Mouse (Mus musculus) lung, postnatal 0 days (tissue): ENCODE measurements around the gene Sh2d1b1. TPM values are rescaled to one million over a fixed set of nuclear protein-coding genes. Genes with fewer than 3 reads are reported as not detected.

Experiments used
- ATAC-seq: fragments of 200-750 bp; cut with Nextera tagmentation; 2 replicates; pipeline ENCODE4 v1.8.0; 2017; ENCODE audit warnings: moderate library complexity
- DNase-seq: peaks from one replicate; pipeline ENCODE4 v3.0.0-alpha.2; 2016; ENCODE audit warnings: low spot score
- H3K27ac ChIP-seq: fragments of 300-500 bp; sonication (generic); 2 replicates; pipeline ENCODE4 v1.5.1; 2014; ENCODE audit warnings: antibody characterized with exemption, mild to moderate bottlenecking, low read length, mixed read lengths
- H3K27me3 ChIP-seq: fragments of 300-500 bp; sonication (generic); replicated peaks from 2 replicates; pipeline ENCODE4 v1.6.1; 2014; ENCODE audit warnings: low read length, mixed read lengths; ENCODE audit not compliant: insufficient read depth
- H3K36me3 ChIP-seq: fragments of 300-500 bp; sonication (generic); 2 replicates; pipeline ENCODE4 v1.6.1; 2014; ENCODE audit warnings: low read length, mixed read lengths; ENCODE audit not compliant: insufficient read depth
- H3K4me1 ChIP-seq: fragments of 300-500 bp; sonication (generic); 2 replicates; pipeline ENCODE4 v1.6.1; 2014; ENCODE audit warnings: antibody characterized with exemption, low read depth, low read length, mixed read lengths; ENCODE audit not compliant: insufficient read depth
- H3K4me2 ChIP-seq: fragments of 300-500 bp; sonication (generic); replicated peaks from 2 replicates; pipeline ENCODE4 v1.6.1; 2014; ENCODE audit warnings: low read depth, mild to moderate bottlenecking, low read length, moderate library complexity, mixed read lengths
- H3K4me3 ChIP-seq: fragments of 300-500 bp; sonication (generic); 2 replicates; pipeline ENCODE4 v1.5.1; 2014; ENCODE audit warnings: low read depth, low read length
- H3K9ac ChIP-seq: fragments of 300-500 bp; sonication (generic); replicated peaks from 2 replicates; pipeline ENCODE4 v1.6.1; 2014; ENCODE audit warnings: low read depth, mild to moderate bottlenecking
- H3K9me3 ChIP-seq: fragments of 300-500 bp; sonication (generic); 2 replicates; pipeline ENCODE4 v1.6.1; 2016; ENCODE audit warnings: low read length, mixed read lengths
- CTCF ChIP-seq: IDR thresholded peaks from 2 replicates; pipeline ENCODE4 v1.5.1; 2016; ENCODE audit warnings: antibody characterized with exemption, mild to moderate bottlenecking
- EP300 ChIP-seq: IDR thresholded peaks from 2 replicates; pipeline ENCODE4 v1.6.1; 2016; ENCODE audit warnings: antibody characterized with exemption, mild to moderate bottlenecking, control low read depth
- WGBS: fragments of 180-500 bp; shearing (Covaris S2); extraction: QIAGEN DNeasy Blood & Tissue Kit; methylation state at CpG from one replicate; pipeline ENCODE4 v1.1.7; 2014; 5-methylcytosine and 5-hydroxymethylcytosine counted together
- polyA plus RNA-seq: library from polyadenylated mRNA; unstranded; fragments of >200 nt; fragmentation: Nextera tagmentation; extraction: Ambion mirVana; gene quantifications from 2 replicates; pipeline ENCODE4 v1.2.1, GENCODE M21; 2015

Sh2d1b1 gene
- polyA plus RNA-seq, 1 experiment from 2014 or later, result 5.3 TPM

DNA sequence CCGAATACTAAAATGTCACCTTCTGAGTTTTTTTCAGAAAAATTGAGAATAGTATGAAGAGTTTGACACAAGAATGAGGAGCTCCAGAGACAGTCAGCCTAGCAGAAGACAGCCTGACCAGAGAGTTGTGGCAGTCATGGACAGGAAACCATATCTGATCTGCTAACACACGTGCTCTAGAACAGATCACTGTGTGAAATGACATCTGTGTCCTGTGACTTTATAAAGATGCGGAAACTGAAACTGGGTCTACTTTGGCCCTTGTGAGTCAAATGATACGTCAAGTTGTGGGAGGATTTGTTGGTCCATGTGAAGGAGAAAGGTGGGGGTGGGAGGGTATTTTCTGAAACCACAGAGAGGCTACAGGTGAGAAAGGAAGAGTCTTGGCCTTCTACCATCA lies 6.4 kb upstream of the Sh2d1b1 start:
- no peaks in the 10 kb centered on the region for H3K4me1 ChIP-seq
- H3K9ac ChIP-seq, result no peak overlapping the region
- 0 out of 2 replicates have a peak, but pooled peaks cover 3% of the 10 kb centered on the region for H3K9me3 ChIP-seq
- no peaks in the 10 kb centered on the region for H3K27me3 ChIP-seq
- no peak for DNase-seq
- ATAC-seq, result no peak
- no peak overlapping the region for H3K4me3 ChIP-seq
- no peaks in the 10 kb centered on the region for H3K36me3 ChIP-seq
- 71% methylated on average over 4 of the region's 4 CpGs for WGBS
- TF ChIP-seq CTCF, result no peak
- TF ChIP-seq EP300, result no peak
- H3K27ac ChIP-seq, result no peak overlapping the region
- no peak overlapping the region for H3K4me2 ChIP-seq

GRCm38 (mm10) chr1:170273252-170273651 lies 3.9 kb upstream of the Sh2d1b1 start:
- no peak for DNase-seq
- Histone ChIP-seq H3K4me1 (no peaks in the 10 kb centered on the region), H3K9ac (no peak overlapping the region), H3K4me2 (no peak overlapping the region), H3K27me3 (no peaks in the 10 kb centered on the region), H3K4me3 (no peak overlapping the region), H3K27ac (no peak overlapping the region), H3K36me3 (no peaks in the 10 kb centered on the region), H3K9me3 (no peaks in the 10 kb centered on the region)
- TF ChIP-seq CTCF (no peak), EP300 (no peak)
- ATAC-seq, result no peak

GRCm38 (mm10) chr1:170282415-170283129 lies 5.5 kb downstream of the Sh2d1b1 start:
- WGBS, result 65% methylated on average over 4 of the region's 4 CpGs
- no peaks in the 10 kb centered on the region for H3K36me3 ChIP-seq
- ATAC-seq (no peak; the same call in 1 of the 2 replicates), DNase-seq (peak; percentile 44)
- H3K27me3 ChIP-seq, result no peaks in the 10 kb centered on the region
- H3K4me2 ChIP-seq, result no peak overlapping the region
- no peak overlapping the region for H3K9ac ChIP-seq
- no peaks in the 10 kb centered on the region for H3K9me3 ChIP-seq
- no peak for TF ChIP-seq EP300
- TF ChIP-seq CTCF, result no peak
- H3K27ac ChIP-seq, result no peak overlapping the region
- no peak overlapping the region for H3K4me3 ChIP-seq
- H3K4me1 ChIP-seq, result no peaks in the 10 kb centered on the region

DNA sequence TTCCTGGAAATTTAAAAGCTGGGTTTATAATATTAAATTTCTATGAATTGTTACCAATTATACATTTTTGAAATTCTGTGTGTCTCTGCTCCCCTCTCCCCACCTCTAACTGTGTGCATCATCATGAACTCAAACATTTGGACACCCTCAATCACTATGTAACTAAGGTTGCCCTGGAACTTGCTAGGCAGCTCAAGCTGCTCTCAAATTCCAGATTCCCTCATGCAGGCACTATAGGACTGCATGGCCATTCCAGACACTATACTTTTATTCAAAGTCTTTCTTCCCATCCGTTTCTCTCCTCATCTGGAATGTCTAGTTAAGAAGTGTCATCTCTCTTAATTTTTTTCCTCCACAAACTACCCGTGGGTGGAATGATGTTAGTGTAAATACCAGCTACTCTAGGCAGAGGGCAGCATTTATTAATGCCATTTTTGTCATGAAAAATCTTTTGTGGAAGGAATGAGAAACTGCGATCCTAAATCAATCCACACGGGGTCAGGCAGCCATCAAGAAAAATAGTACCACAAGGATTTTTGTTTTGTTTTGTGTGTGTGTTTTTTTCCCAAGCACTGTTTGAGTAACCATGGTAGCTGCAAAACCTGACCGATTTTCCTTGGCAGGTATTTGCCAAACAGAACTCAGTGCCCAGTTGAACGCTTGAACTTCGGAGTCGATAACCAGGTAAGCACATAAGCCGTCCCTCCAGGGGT lies 15.3 kb downstream of the Sh2d1b1 start:
- peak; percentile 91 for DNase-seq
- Histone ChIP-seq H3K9me3 (peaks cover 2% of the 10 kb centered on the region; the same call in 1 of the 2 replicates), H3K4me2 (no peak overlapping the region), H3K27me3 (no peaks in the 10 kb centered on the region), H3K4me3 (no peak overlapping the region), H3K27ac (no peak overlapping the region), H3K9ac (no peak overlapping the region), H3K36me3 (no peaks in the 10 kb centered on the region), H3K4me1 (no peaks in the 10 kb centered on the region)
- ATAC-seq, result peak; percentile 50
- WGBS, result 30% methylated on average over 9 of the region's 9 CpGs
- peak; percentile 90 for TF ChIP-seq CTCF
- 0 out of 2 replicates have a peak, but pooled peaks have one; percentile 16 for TF ChIP-seq EP300

- Histone ChIP-seq H3K9ac (no peak overlapping the region), H3K27me3 (no peaks in the 10 kb centered on the region), H3K9me3 (peaks cover 2% of the 10 kb centered on the region; the same call in 1 of the 2 replicates), H3K4me1 (no peaks in the 10 kb centered on the region), H3K27ac (no peak overlapping the region), H3K4me2 (no peak overlapping the region), H3K36me3 (no peaks in the 10 kb centered on the region), H3K4me3 (no peak overlapping the region)
- TF ChIP-seq CTCF (no peak), EP300 (no peak)
- WGBS, result 73% methylated on average over 5 of the region's 5 CpGs
- ATAC-seq, result no peak
- no peak for DNase-seq
These were observed 16.1 kb downstream of the Sh2d1b1 start for GRCm38 (mm10) chr1:170293257-170293656.

- 68% methylated on average over 15 of the region's 15 CpGs for WGBS
- Histone ChIP-seq H3K9me3 (no peaks in the 10 kb centered on the region), H3K27me3 (no peaks in the 10 kb centered on the region), H3K9ac (no peak overlapping the region), H3K36me3 (no peaks in the 10 kb centered on the region), H3K27ac (no peak overlapping the region), H3K4me1 (no peaks in the 10 kb centered on the region), H3K4me2 (no peak overlapping the region), H3K4me3 (no peak overlapping the region)
- ATAC-seq (no peak), DNase-seq (no peak)
- TF ChIP-seq CTCF (no peak), EP300 (no peak)
These were observed 17.9 kb downstream of the Sh2d1b1 start for GRCm38 (mm10) chr1:170294786-170295570.
